Mouse (Mus musculus): ENCODE data around the gene Phc2. TPM values are rescaled to one million over a fixed set of nuclear protein-coding genes. Genes with fewer than 3 reads are reported as not detected.
"Not testable (repeated sequence)": the region's sequence is repeated elsewhere in the genome, so short reads cannot be mapped to it uniquely, and the experiment has no call there.

Gene Phc2
- polyA plus RNA-seq, 1 experiment, result 196 TPM

DNA sequence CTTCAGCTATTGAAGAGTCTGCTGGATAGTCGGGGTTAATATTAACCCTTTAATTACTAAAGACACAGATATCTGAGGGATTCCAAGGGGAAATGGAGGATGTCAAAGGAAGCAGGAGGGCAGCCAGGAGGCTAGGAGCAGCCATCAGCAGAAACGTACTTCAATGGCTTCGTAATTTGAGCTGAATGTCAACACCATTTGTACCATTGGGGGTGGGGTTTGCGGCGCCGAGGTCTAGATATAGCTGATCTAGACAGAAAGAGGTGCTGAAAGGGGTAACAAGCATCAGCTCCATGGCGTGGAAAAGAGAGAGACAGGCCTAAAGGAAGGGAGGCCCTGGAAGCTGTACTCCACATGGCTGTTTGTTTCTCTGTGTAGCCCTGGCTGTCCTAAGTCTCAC lies 7.7 kb upstream of the Phc2 start:
- TF ChIP-seq CTCF (IDR thresholded peaks at IDR 0.05; ENCODE audit: borderline replicate concordance, extremely low read depth, insufficient read depth, insufficient read length) (no peak), POLR2A (IDR thresholded peaks at IDR 0.05; ENCODE audit: borderline replicate concordance, extremely low read depth, insufficient read depth, insufficient read length, poor library complexity, severe bottlenecking) (no peak)

DNA sequence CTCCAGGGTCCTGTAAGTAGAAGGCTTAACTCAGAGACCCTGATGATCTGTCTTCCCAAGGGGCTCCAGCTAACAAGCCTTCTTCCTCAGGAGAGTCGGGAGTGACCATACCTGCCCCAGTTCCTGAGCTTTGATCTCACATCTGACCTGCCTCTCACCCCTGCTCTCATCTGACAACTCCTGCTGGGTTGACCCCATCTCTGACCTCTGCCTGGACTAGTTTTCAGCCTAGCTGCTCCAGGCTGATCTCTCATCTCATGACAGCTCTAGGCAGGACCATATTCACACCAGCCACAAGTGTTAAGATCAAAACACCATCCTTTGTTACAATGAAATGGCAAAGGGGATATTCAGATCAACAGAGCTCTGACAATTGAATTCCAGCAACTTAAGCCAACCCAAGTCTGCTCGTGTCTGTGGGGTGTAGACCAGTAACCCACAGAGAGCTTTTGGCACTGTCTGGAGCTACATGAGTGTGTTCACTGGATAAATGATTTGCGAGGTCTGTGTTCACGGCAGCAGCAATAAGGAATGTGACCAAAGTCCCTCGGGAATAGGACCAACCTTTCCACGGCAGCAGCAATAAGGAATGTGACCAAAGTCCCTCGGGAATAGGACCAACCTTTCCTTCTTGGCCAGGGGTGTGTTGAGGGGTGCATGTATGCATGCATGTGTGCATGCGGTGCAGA lies 5.8 kb upstream of the Phc2 start:
- TF ChIP-seq POLR2A (IDR thresholded peaks at IDR 0.05; ENCODE audit: borderline replicate concordance, extremely low read depth, insufficient read depth, insufficient read length, poor library complexity, severe bottlenecking), result no peak
- TF ChIP-seq CTCF (IDR thresholded peaks at IDR 0.05; ENCODE audit: borderline replicate concordance, extremely low read depth, insufficient read depth, insufficient read length), result no peak
- DNase-seq (ENCODE audit: low read depth), result no peak

More for the DNA sequence above, 7.7 kb upstream of the Phc2 start:
- DNase-seq (ENCODE audit: low read depth), result no peak

- TF ChIP-seq POLR2A (IDR thresholded peaks at IDR 0.05; ENCODE audit: borderline replicate concordance, extremely low read depth, insufficient read depth, insufficient read length, poor library complexity, severe bottlenecking), result no peak
- no peak for TF ChIP-seq CTCF (IDR thresholded peaks at IDR 0.05; ENCODE audit: borderline replicate concordance, extremely low read depth, insufficient read depth, insufficient read length)
- peak; percentile 29 for DNase-seq (ENCODE audit: low read depth)
Measured at GRCm38 (mm10) chr4:128651530-128651929, 3.0 kb upstream of the Phc2 start.

GRCm38 (mm10) chr4:128652584-128653298 lies 1.8 kb upstream of the Phc2 start:
- TF ChIP-seq CTCF (IDR thresholded peaks at IDR 0.05; ENCODE audit: borderline replicate concordance, extremely low read depth, insufficient read depth, insufficient read length) (no peak), POLR2A (IDR thresholded peaks at IDR 0.05; ENCODE audit: borderline replicate concordance, extremely low read depth, insufficient read depth, insufficient read length, poor library complexity, severe bottlenecking) (no peak)
- DNase-seq (ENCODE audit: low read depth), result peak; percentile 37

DNA sequence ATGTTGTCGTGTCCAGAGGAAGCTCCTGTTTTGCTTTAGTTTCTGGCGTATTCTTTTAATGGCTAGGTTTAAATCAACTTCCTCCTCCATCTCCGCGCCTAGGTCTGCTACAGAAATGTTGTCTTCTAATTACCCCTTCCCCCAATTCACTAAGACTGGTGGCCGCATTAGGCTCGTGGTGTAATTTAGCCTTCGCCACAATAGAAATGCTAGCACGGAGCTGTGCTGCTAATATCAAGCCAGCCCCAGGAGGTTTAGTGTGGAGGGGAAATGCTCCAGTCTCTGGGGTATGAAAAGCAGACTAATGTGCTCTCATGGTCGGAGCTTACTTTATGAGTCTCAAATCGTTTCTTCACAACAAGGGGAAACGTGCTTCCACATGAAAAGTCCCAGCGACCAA lies 944 bp downstream of the Phc2 start:
- TF ChIP-seq CTCF (IDR thresholded peaks at IDR 0.05; ENCODE audit: borderline replicate concordance, extremely low read depth, insufficient read depth, insufficient read length) (no peak), POLR2A (IDR thresholded peaks at IDR 0.05; ENCODE audit: borderline replicate concordance, extremely low read depth, insufficient read depth, insufficient read length, poor library complexity, severe bottlenecking) (no peak)
- DNase-seq (ENCODE audit: low read depth), result peak; percentile 56

GRCm38 (mm10) chr4:128660196-128660595 lies 5.7 kb downstream of the Phc2 start:
- TF ChIP-seq CTCF (IDR thresholded peaks at IDR 0.05; ENCODE audit: borderline replicate concordance, extremely low read depth, insufficient read depth, insufficient read length) (no peak), POLR2A (IDR thresholded peaks at IDR 0.05; ENCODE audit: borderline replicate concordance, extremely low read depth, insufficient read depth, insufficient read length, poor library complexity, severe bottlenecking) (no peak)
- DNase-seq (ENCODE audit: low read depth), result no peak

DNA sequence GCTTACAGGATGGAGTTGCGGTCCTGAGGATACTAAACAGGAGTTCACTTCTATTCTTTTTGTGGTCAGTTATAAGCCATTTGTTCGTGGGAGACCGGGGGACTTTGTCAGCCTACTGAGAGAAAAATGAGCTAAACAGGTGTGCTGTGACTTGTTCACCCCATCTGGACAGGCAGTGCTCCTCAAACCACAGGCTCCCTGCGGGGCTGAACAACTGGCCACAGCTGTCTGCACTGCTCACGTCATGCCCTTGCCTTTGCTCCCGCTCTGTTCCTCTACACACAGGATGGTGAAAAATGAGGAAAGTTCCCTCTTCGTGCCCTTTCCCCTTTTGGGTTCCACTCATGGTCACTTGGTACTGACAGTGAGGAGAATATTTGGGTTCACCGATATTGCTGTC lies 6.6 kb downstream of the Phc2 start:
- DNase-seq (ENCODE audit: low read depth), result no peak
- no peak for TF ChIP-seq POLR2A (IDR thresholded peaks at IDR 0.05; ENCODE audit: borderline replicate concordance, extremely low read depth, insufficient read depth, insufficient read length, poor library complexity, severe bottlenecking)
- no peak for TF ChIP-seq CTCF (IDR thresholded peaks at IDR 0.05; ENCODE audit: borderline replicate concordance, extremely low read depth, insufficient read depth, insufficient read length)

DNA sequence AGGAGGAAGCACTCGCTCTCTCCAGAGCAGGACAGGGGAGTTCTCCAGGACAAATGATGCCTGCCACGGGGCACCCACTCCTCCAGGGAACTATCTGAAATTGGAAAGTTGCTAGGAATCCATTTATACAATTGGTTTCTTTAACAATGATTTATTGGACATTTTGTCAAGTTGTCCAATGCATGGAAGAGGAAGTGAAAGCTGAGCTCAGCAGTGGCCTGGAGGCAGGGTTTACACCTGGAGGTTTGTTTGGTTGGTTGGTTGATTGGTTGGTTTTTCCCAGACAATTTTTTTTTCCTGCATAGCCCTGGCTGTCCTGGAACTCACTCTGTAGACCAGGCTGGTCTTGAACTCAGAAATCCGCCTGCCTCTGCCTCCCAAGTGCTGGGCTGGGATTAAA lies 9.5 kb downstream of the Phc2 start:
- no peak for DNase-seq (ENCODE audit: low read depth)
- no peak for TF ChIP-seq CTCF (IDR thresholded peaks at IDR 0.05; ENCODE audit: borderline replicate concordance, extremely low read depth, insufficient read depth, insufficient read length)
- TF ChIP-seq POLR2A (IDR thresholded peaks at IDR 0.05; ENCODE audit: borderline replicate concordance, extremely low read depth, insufficient read depth, insufficient read length, poor library complexity, severe bottlenecking), result no peak

- not testable (repeated sequence) for DNase-seq (ENCODE audit: low read depth)
Measured at GRCm38 (mm10) chr4:128666362-128666761, 11.9 kb downstream of the Phc2 start.

- DNase-seq (ENCODE audit: low read depth), result not testable (repeated sequence)
Measured at GRCm38 (mm10) chr4:128667195-128667594, 12.7 kb downstream of the Phc2 start.

GRCm38 (mm10) chr4:128669229-128669628 lies 14.7 kb downstream of the Phc2 start:
- TF ChIP-seq POLR2A (IDR thresholded peaks at IDR 0.05; ENCODE audit: borderline replicate concordance, extremely low read depth, insufficient read depth, insufficient read length, poor library complexity, severe bottlenecking) (no peak), CTCF (IDR thresholded peaks at IDR 0.05; ENCODE audit: borderline replicate concordance, extremely low read depth, insufficient read depth, insufficient read length) (no peak)
- DNase-seq (ENCODE audit: low read depth), result no peak

DNA sequence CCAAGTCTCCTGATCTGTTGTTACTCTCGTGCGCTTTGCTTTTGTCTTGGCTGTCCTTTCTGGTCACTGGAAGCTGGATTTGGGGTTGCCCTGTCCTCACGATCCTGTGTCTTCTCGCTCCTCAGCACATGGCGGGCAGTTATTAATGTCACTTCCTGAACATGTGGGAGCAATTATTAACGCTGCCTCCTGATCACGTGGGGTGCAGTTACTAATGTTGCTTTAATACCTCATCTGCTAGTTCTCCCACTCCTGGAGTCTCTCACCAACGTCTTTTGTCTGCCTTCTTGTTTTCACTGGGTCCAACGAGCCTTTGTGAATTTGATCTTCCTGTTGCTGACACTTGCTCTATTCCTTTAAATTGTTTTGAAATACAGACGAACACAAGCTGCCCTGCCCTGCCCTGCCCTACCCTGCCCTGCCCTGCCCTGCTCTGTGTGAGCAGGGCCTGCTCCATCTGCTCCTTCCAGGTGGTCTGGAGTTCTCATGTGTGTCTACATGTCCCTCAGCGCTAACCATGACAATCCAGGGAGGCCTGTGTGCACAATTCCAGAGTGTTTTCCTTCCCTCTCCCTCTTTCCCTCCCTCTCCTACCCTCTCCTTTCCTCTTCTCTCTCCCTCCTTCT lies 16.2 kb downstream of the Phc2 start:
- no peak for TF ChIP-seq POLR2A (IDR thresholded peaks at IDR 0.05; ENCODE audit: borderline replicate concordance, extremely low read depth, insufficient read depth, insufficient read length, poor library complexity, severe bottlenecking)
- TF ChIP-seq CTCF (IDR thresholded peaks at IDR 0.05; ENCODE audit: borderline replicate concordance, extremely low read depth, insufficient read depth, insufficient read length), result no peak
- no peak for DNase-seq (ENCODE audit: low read depth)
